Mouse (Mus musculus): Measurements from ENCODE around the gene Ly6g6f.
A peak's percentile ranks its signal among the peaks of the same experiment; 100 is the strongest.

Gene Ly6g6f

DNA sequence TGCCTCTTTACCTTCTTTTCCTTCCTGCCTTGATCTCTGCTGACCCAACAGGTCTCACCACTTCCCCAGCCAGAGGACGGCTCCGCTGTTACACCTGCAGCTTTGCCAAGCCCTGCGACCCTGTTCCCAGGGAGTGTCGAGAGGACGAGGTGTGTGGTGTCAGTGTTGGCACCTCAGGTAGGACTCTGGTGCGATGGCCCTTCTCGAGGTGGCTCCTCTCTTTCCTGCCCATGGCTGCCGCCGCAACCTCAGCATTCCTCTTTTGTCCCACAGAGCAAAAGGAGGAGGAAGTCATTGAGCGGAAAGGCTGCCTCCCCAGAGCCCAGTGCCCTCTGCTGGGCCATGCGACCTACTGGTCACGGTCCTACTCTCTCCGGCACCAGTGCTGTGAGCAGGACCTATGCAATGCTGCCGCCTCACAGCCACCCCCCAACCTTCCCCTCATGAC is 7.6 kb downstream of the Ly6g6f start, which contains the start of gene Ly6g6d:
Ly6g6d (minus strand) TSS at position 280 of the 448 bp plus-strand sequence.
- no peak for DNase-seq (ENCODE audit: low spot score)

DNA sequence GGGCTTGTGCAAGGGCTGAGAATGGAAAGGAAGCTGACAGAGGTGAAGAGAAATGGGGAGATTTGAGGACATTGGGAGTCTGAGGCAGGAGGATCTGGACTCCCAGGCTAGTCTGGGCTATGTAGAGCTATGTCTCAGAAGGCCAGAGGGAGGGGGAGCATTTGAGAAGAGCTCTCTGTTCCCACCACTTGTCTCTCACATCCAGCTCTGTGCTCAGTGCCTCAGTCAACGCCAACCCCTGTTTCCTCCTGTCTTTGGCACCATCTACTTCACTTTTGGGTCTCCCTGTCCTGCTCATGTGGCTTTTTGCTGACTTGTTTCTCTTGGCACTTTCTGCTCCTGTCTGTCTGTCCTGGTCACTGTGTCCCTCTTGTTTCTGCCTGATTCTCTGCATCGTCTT is 8.1 kb downstream of the Ly6g6f start:
- DNase-seq (ENCODE audit: low spot score): no peak

DNA sequence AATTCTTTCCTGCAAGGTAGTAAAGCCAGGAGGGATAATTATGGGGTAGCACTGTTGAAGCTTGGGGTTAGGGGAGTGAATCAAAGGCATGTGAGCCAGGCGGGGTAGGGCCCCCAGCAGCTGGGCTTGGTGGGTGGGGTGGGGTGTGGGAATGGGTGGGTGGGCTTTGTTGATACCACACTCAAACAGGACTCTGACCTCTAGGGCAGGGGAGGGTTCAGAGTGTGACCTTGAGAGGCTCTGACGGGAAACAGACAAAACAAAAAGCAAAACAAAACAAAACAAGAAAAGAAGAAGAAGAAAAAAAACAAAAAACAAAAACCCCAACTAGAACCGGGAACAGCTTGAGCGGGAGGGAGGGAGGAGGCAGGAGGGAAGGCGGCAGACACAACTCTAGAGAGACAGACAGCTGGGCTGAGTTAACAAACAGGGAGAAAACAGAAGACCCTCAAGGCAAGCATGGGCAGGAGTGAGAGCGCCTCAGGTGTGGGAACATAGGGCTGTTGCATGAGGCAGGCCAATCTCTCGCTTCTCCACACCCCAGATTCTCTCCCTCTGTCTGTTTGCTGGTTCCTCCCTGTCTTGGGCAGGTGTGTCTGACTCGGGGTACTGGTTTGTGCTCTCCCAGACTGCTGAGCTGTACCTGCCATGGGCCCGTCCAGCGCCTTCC is 8.8 kb downstream of the Ly6g6f start, which contains the start of gene Ly6g6e:
Ly6g6e (plus strand) TSS at position 396 of the 670 bp plus-strand sequence.
- no peak for DNase-seq (ENCODE audit: low spot score)

DNA sequence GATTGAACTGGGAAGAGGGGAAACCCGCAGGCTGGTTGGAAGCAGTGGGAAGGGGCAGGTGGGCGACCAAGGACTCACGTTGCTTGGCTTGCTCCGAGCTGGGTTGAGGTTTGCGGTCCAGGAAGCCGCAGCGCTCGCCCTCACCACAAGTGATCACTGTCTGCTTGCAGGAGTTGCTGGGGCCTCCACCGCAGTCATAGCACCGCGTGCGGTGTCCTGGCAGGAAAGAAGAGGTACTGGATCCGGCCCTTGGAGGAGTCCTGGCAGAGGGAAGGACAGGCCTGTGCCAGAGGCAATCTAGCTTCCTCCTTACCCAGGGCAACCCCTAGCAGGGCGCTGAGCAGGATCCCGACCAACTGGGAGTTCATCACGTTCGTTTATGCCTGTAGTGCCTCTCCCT is 11.3 kb downstream of the Ly6g6f start:
- no peak for DNase-seq (ENCODE audit: low spot score)

DNA sequence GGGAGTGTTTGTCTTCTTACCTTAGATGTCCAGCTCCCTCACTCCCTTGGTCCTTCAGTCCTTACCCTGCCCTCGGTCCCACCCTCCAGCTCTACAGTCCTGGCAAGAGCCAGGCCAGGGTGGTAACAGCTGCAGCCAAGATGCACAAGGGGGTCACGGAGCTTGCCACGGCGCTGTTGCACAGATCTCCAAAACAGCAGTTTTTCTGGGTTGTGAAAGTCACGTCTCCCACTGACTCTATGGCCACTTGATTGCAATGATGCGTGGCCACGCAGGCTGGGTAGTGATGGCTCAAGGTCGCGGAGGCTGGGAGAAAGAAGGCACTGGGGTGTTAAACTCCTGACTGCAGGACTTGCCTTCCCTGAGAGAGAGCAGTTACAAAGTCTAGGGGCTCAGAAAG is 14.0 kb downstream of the Ly6g6f start:
- DNase-seq (ENCODE audit: low spot score): no peak

DNA sequence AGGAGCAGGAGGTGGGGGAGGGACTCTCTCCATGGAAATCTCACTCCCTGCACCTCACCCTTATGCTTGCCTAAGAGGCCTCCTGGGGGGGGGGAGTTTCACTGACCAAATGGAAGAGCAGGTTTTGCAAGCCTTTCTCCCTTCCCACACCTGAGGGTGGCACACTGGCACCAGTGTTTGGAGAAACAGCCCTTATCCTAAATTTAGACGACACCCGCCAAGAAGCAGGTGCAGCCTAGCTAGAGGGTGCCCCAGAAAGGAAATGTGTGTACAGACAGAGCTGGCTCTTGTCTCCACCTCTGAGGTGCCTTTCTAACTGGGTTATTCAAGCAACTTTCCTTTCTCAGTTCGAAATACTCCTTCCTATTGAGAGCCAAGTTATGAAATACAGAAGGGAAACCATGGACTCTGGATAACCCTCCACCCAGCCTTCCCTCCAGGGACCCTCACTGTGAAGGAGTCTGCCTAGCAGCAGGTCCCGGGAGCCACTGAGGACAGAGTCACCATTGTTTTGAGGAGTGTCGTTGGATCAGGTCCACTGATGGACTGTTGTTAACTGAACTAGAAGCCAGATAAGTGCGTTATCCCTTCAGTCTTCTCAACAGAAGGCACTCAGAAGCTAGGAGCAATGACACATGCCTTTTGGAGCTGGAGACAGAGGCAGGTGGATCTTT is 14.7 kb downstream of the Ly6g6f start:
- no peak for DNase-seq (ENCODE audit: low spot score)

DNA sequence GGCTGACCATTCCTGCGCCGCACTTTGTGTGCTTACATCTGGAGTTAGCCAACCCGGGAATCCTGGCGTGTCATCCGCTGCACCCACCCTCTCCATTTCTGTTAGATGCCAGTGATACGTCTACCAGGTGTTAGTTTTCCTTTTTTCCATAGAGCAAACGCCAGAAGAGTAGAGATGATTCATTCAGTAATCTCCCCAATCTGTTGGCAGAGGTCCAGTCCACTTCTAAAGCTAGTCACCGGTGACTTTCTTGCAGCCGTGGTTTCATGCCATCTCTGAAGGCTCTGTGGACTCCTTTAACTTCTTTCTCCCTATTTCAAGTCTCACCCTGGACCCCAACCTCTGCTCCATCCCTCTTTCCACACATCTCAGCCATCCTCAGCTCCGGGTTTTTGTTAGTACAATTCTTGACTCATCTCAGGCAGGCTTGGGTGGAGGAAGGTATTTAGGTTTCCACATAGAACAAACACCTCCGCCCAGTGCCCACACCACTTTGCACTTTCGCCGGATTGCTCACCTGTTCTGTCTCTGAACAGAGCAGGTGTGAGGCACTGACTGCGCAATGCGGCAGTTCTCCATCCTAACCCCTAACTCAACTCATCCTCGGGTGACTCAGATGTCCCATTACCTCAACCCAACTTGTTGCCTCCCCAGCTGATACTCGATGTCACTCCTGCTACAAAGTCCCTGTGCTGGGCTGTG is 17.0 kb downstream of the Ly6g6f start:
- DNase-seq (ENCODE audit: low spot score): no peak

DNA sequence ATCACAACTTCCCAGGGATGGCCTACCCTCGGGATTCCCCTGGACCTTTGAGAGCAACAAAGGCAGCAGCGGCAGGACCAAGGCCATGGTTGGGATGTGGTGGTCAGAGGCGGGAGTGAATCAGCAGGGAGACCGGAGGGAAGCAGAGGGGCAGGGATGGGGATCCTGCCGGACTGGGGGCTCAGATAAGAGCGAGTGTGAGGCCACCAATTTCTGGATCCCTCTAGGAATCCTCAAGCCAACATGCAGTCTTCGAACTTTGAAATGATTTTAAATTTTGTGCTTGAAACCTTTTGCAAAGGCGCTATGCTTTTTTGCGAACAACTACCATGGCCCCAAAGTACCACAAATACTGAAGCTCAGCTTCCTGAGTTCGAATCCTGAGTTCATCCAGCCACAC is 19.3 kb downstream of the Ly6g6f start, which contains the start of gene Mpig6b:
Mpig6b (minus strand) TSS at position 101 of the 400 bp plus-strand sequence.
- DNase-seq (ENCODE audit: low spot score): no peak

DNA sequence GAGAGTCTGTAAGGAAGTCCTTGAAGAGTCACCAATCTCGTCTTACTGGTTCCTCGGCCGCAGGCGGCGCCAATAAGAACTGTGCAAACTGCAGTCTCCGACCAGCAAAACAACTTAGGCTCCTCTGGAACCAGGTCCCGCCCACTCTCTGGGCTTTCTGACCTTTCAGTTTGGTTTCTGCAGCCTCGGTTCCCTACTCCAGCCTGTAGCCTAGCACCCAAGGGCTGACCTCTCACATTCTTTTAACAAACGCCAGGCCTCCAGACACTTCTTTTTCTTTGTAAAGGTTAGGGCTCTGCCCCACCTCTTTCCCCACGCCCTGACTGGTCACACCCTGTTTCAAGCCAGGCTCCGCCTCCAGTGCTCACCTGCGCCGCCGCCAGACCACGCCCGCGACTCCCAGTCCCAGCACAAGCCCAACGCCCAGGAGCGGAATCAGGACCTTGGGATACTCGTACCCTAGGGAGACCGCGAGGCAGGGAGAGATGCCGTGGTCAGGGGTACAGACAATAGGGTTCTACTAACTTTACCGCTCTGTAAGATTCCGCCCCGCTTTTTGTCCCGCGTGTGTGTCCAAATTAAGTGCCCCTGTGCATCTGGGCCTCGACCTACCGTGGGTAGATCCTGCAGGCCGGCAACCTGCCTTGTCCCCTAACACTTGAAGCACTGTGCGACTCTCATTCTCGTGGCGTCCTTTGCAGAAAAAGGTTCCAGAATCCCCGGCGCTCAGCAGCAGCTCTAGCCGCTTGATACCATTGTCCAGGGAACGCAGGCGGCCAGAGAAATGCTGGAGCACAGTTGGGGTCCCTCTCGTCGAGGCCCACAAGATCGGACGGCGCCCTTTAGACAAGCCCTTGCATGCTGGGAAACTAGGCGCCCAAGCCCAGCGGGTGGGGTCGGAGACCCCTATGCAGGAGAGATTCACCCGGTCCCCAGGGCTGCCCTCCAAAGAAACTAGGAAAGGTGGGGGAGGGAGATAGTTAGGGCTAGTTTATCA is 20.2 kb downstream of the Ly6g6f start, which contains the start of gene Ly6g6c:
Ly6g6c (plus strand) TSS at position 438 of the 997 bp plus-strand sequence.
- DNase-seq (ENCODE audit: low spot score): peak; percentile 77

DNA sequence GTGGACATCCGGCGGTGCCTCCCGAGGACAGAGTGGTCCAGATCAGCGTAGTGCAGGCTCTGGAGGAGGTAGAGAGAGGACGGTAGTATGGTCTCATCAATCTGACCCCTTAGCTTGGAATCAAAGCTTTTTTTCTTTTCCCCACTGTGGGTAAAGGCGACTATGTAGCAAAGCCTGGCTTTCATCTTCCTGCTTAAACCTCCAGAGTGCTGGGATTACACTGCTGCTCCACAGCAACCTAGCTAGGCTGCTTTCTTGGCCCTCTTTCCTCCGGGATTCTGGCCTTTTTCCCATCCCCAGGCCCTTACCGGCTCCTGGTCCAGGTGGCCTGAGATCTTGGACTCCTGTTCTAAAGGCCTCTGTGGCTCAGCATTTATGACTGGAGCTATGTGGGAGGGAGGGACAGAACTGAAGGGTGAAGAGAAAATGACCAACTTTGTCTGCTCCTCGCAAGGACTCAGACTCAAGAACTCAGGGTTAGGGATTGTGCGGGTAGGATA is 21.0 kb downstream of the Ly6g6f start:
- no peak for DNase-seq (ENCODE audit: low spot score)

DNA sequence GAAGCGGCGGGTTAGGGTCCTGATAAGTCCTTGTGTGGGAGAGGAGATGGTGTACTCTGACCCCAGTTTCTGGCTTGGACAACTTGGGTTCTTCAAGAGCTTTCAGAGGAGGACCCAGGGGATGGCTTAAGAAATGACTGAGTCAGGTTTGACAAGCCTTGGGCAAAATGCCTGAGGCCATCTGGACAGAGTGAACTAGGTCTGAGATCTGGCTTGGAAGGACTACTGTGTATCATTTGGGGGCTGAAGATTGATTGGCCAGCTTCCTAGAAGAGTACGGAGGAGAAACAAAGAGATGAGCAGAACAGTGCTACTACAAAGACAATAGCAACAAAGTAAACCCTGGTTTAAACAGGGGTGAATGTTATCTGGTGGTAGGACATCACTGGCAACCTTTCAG is 21.9 kb downstream of the Ly6g6f start:
- DNase-seq (ENCODE audit: low spot score): no peak

DNA sequence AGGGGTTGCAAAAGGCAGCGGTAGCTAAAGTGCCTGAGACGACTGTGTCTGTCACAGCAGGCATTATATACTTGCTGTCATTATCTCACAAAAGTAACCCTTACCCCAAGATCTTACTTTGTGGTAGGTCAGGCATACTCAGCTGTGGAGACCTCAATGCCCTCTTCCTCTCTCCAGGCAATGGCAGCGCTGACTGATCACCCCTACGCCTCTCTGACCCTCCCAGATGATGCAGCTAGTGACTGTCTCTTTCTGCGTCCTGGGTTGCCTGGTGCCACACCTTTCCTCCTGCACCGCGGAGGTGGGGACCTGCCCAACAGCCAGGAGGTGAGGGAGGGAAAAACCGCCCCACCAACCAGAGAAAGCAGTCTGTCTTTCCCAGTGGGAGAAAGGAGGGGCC is 24.1 kb downstream of the Ly6g6f start:
- no peak for DNase-seq (ENCODE audit: low spot score)

DNA sequence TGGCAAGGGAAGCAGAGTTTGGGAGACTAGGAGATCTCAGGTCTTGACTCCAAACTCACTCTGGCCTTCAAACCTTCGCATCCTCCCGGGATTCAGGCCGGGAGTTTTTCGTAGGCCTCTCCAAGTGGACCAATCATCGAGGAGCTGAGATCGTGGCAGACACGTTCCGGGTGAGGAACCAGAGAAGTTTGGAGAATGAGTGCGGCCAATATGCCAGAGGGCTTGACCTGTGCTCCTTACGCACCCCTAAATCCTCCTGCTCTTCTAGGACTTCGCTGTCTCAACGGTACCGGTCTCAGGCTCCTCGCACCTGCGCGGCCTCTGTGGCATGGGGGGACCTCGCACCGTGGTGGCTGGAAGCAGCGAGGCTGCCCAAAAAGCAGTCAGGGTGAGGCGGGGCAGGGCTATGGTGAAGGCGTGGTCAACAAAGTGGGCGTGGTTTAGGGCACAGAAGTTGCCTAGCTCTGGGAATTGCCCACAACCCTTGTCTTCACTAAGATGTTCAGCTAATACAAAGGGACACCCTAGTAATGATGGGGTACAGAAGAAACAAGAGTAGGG is 24.6 kb downstream of the Ly6g6f start:
- DNase-seq (ENCODE audit: low spot score): no peak

DNA sequence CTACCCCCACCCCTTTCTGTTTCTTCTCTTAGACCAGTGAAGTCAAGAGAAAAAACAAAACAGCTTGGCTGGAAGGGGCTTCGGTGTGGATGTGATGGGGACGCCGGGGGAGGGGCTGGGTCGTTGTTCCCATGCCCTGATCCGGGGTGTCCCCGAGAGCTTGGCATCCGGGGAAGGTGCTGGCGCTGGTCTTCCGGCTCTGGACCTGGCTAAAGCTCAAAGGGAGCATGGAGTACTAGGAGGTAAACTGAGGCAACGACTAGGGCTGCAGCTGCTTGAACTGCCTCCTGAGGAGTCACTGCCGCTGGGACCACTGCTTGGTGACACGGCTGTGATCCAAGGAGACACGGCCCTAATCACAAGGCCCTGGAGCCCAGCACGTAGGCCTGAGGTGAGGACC is 25.3 kb downstream of the Ly6g6f start:
- DNase-seq (ENCODE audit: low spot score): no peak

DNA sequence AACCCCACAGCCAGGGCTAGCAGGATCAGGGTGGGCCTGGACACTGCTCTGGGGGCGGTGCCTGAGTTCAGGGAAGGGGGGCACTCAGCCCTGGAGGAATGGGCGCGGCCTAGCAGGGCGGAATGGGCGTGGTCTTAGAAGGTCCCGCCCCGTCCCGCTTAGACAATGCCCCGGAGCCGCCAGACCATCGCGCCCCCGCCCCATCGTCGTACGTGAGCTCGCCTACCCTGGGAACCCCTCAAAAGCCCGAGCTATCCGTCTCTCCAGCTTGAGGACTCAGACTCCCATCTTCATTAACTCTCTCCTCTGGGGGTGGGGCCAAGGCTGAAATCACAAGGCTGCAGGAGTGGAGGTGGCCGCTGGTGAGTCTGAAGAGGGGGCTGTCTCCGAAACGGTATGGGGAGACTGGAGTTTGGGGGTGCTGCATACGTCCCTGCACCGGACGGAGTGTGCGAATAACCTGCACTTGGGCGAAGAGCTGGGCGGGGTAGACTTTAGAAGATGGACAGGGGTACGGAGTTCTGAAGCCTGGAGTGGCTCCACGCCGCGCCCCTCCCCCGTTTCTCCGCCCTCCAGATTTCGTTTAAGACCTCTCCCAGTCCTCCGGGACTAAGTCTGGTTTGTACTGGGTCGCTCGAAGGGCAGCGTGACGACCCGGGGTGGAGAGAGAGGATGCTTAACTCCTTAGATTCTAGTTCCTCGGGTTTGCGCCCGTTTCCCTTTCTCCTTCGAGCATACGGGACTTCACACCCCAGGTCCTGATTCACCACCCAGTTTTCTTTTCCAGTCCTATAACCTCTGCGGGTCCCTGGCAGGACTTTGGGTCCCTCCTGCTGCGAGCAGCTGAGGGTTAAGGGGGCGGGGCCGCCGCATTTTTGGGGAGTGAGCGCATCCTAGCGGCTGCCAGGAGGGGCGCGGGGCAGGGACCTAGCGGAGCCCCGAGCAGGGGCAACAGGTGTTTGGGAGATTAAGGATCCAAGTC is 26.2 kb downstream of the Ly6g6f start, which contains the start of gene Ddah2:
Ddah2 (plus strand) TSS at position 125 of the 982 bp plus-strand sequence.
- DNase-seq (ENCODE audit: low spot score): peak; percentile 90

DNA sequence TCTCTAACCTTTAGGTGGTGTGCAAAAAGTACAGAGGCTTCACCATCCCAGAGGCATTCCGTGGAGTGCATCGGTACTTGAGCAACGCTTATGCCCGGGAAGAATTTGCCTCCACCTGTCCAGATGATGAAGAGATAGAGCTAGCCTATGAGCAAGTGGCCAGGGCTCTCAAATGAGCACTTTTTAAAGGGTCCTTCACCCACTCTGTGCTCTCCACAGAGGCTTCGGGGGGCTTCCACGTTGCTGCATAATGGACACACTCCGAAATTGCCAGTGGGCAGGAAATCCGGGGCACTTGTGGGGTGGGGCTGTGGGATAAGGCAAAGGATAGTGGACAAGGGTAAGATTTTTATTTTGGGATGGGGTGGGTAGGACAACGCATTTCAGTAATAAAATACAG is 27.1 kb downstream of the Ly6g6f start:
- DNase-seq (ENCODE audit: low spot score): no peak

DNA sequence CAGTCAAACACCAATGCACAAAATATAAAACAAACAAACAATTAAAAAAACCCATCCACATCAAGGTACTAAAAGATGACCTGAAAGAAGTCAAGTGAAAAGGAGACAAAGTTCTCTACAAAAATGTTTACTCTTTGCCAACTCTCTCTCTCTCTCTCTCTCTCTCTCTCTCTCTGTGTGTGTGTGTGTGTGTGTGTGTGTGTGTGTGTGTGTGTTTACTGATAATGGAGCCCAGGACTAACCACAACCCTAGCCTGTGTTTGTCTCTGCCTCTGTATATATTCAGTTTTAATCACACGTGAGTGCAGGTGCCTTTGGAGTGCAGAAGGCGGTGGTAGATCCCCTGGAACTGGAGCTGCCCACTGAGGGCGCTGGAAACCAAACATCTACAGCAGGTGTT is 28.3 kb downstream of the Ly6g6f start:
- no peak for DNase-seq (ENCODE audit: low spot score)

DNA sequence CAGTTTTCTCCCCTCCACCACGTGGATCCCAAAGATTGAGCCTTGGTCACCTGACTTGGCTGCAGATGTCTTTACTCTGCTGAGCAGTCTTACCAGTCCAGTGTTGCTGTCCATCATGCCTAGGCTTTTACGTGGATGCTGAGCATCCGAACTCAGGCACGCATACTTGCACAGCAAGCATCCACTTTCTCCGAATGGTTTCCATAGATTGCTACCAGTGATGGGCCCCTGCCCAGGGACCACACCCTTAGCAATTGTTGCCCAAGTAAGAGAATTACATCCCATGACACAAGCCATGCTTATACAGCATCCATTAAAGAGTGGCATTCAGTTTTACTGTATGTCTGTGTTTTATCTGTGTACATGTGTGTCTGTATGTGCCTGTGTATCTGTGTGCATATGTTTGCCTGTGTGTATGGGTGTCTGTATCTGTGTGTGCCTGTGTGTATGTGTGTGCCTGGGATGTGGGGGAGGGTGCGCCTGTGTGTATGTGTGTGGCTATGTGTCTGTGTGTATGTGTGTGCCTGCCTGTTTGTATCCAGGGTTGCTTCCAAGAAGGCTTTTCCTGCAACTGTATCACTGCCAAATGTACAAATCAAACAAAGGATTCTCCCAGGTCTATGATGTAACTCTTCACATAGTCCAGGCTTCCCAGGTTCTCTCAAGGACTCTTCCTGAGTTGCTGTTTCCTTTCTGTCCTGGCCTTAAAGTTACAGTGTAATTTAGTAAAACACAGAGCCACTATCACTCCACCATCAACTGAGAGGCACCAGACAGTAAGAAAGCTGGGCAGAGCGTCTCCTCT is 29.5 kb downstream of the Ly6g6f start:
- DNase-seq (ENCODE audit: low spot score): no peak

DNA sequence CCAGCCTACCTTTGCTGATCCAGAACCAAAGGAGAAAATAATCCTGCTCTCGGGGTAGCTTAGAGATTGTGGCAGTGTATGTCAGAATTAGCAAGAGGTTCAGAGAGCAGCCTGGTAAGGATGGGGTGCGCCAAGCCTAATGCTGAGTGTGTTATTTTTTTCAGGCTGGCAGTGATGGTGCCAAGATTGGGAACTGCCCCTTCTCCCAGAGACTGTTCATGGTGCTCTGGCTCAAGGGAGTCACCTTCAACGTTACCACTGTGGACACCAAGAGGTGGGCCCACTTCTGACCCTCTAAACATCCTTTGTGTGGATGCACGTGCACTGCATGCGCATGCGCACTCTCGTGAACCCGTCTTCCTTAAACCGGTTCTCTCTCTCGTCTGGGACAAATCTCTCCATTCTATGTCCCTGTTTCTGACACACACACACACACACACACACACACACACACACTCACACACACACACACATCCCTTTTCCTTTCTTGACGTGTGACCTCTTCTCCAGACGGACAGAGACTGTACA is 33.1 kb downstream of the Ly6g6f start:
- DNase-seq (ENCODE audit: low spot score): no peak

Data from yolk sac, embryonic 10.5 days (tissue).